Mouse (Mus musculus) spleen, adult 2 months (tissue): ENCODE data around the gene Camta1.

Source experiments
- CTCF ChIP-seq: fragments of 200-500 bp; IDR thresholded peaks from 2 replicates; pipeline ENCODE4 v1.5.1; 2011; ENCODE audit warnings: mild to moderate bottlenecking, inconsistent platforms; ENCODE audit not compliant: insufficient read depth, insufficient read length, insufficient replicate concordance; ENCODE audit errors: extremely low read depth
- POLR2A ChIP-seq: fragments of 200-500 bp; IDR thresholded peaks from 2 replicates; pipeline ENCODE4 v1.6.1; 2011; ENCODE audit warnings: low read depth, low read length, inconsistent platforms

DNA sequence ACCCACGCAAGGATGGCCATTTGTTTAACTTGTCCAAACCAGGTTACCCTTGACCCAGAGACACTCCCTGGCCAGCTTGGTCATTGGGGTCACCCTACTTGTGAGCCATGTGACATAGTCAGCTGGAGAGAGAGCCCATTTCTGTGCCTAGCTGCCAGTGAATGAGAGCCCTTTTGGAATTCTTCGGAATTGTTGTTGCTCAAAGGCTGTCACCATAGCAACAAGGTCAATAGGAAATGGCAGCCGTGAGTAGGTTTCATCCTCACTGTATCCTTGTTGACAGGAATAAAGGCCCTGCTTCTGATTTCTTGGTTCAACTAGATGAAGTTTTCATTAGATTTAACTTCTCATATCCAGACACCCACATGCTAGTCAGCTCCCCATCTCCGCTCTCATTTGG is 707.4 kb downstream of the Camta1 start:
- TF ChIP-seq CTCF (no peak), POLR2A (no peak)
